Mouse (Mus musculus) limb, embryonic 10.5 days (tissue): ENCODE data around the gene Ush1c. TPM values are rescaled to one million over a fixed set of nuclear protein-coding genes. Genes with fewer than 3 reads are reported as not detected.

Experiments
- DNase-seq: peaks from one replicate; pipeline ENCODE4 v3.0.0-alpha.2; 2017; ENCODE audit warnings: low spot score
- H3K27ac ChIP-seq: fragments of 300-500 bp; sonication (generic); 2 replicates; pipeline ENCODE4 v1.5.1; 2016; ENCODE audit warnings: mild to moderate bottlenecking
- H3K27me3 ChIP-seq: fragments of 300-500 bp; sonication (generic); 2 replicates; pipeline ENCODE4 v1.6.1; 2016; ENCODE audit warnings: low read depth, mild to moderate bottlenecking; ENCODE audit not compliant: poor library complexity, severe bottlenecking
- H3K36me3 ChIP-seq: fragments of 300-500 bp; sonication (generic); 2 replicates; pipeline ENCODE4 v1.6.1; 2016; ENCODE audit warnings: mild to moderate bottlenecking, moderate library complexity
- H3K4me1 ChIP-seq: fragments of 300-500 bp; sonication (generic); 2 replicates; pipeline ENCODE4 v1.6.1; 2016
- H3K4me3 ChIP-seq: fragments of 300-500 bp; sonication (generic); 2 replicates; pipeline ENCODE4 v1.5.1; 2016; ENCODE audit warnings: mild to moderate bottlenecking, moderate library complexity
- H3K9me3 ChIP-seq: fragments of 300-500 bp; sonication (generic); replicated peaks from 2 replicates; pipeline ENCODE4 v1.6.1; 2016; ENCODE audit warnings: mild to moderate bottlenecking
- WGBS: fragments of 180-500 bp; shearing (Covaris S2); methylation state at CpG from one replicate; pipeline ENCODE4 v1.1.7; 2016; 5-methylcytosine and 5-hydroxymethylcytosine counted together
- polyA plus RNA-seq: library from polyadenylated mRNA; unstranded; fragments of >200 nt; fragmentation: Nextera tagmentation; extraction: Ambion mirVana; gene quantifications from 2 replicates; pipeline ENCODE4 v1.2.1, GENCODE M21; 2016

Ush1c gene
- polyA plus RNA-seq, result 5.2 and 5.9 TPM in 2 replicates

DNA sequence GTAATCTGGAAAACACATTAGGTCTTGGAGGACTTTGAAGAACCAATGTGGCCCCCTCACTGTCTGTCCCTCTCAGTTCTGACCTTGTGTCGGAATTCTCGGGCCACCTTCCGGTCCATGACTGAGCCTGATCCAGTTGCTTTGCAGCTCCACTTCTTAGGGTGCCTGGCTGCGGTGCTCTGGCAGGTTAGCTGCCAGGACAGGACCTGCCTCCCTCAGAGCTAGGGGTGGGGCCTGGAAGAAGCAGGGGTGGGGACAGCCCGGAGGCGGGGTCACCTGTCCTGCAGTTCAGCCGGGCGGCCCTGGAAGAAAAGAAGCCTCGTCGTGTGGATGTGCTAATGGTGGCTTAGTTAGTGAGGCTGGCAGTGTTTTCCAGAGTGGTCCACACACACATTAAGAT, at the start of gene Ush1c:
TSS of gene Ush1c (minus strand) at position 158 of the 400 bp plus-strand sequence.
- no peaks in the 10 kb centered on the region for H3K36me3 ChIP-seq
- WGBS, result 13% methylated on average over 10 of the region's 10 CpGs
- peaks cover 37% of the 10 kb centered on the region for H3K4me1 ChIP-seq
- peak; percentile 38 for DNase-seq
- no peaks in the 10 kb centered on the region for H3K9me3 ChIP-seq
- no peak within 1 kb of the TSS for H3K4me3 ChIP-seq
- H3K27me3 ChIP-seq, result peaks cover 13% of the 10 kb centered on the region
- 0 out of 2 replicates have a peak within 1 kb of the TSS, but pooled peaks have one; percentile 7 for H3K27ac ChIP-seq

DNA sequence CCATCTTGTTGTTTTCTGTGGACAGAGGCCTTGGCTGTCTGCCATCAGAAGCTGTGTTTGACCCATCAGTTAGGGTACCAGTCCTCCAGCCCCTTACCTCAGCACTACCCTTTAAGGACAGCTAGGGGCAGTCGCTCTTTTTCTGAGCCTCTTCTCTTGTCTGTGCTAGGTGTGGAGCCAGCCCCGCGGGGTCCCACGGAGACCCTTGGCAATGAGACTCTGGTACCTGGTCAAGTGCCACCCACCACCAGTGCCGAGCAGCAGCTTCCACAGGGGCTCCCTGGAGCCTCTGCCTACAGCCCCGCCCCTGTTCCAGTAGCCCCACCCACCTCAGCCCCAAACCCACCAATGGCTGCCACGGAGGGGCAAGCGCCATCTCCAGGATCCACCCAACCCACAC, 48.7 kb upstream of the Ush1c start:
- WGBS, result 31% methylated on average over 8 of the region's 8 CpGs
- H3K4me3 ChIP-seq, result no peak overlapping the region
- DNase-seq, result no peak
- no peaks in the 10 kb centered on the region for H3K36me3 ChIP-seq
- no peak overlapping the region for H3K27ac ChIP-seq
- peaks cover 5% of the 10 kb centered on the region for H3K4me1 ChIP-seq
- H3K9me3 ChIP-seq, result no peaks in the 10 kb centered on the region
- peaks cover 28% of the 10 kb centered on the region; the same call in 1 of the 2 replicates for H3K27me3 ChIP-seq

DNA sequence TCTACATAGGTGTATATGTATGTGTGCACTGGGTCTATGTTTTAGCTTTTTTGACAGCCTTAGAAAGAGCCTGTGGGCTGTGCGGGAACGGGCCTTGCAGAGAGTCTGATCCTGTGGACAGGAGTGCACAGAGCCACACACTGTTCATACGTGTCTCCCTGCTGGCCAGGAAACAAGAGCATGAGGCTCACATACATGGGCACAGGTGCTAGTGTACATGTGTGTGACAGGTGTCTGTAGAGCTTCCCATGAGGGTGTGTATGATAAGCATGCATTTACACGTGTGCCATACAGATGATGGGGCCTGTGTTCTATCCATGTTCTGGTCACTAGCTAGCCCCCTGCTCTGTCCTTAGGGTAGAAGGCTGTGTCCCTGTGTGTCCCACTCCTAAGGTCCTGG, 48.1 kb upstream of the Ush1c start:
- H3K36me3 ChIP-seq, result no peaks in the 10 kb centered on the region
- no peak overlapping the region for H3K27ac ChIP-seq
- no peaks in the 10 kb centered on the region for H3K9me3 ChIP-seq
- H3K4me1 ChIP-seq, result peaks cover 5% of the 10 kb centered on the region
- H3K4me3 ChIP-seq, result no peak overlapping the region
- peaks cover 34% of the 10 kb centered on the region; the same call in 1 of the 2 replicates for H3K27me3 ChIP-seq
- no peak for DNase-seq
- 90% methylated on average over 4 of the region's 4 CpGs for WGBS

DNA sequence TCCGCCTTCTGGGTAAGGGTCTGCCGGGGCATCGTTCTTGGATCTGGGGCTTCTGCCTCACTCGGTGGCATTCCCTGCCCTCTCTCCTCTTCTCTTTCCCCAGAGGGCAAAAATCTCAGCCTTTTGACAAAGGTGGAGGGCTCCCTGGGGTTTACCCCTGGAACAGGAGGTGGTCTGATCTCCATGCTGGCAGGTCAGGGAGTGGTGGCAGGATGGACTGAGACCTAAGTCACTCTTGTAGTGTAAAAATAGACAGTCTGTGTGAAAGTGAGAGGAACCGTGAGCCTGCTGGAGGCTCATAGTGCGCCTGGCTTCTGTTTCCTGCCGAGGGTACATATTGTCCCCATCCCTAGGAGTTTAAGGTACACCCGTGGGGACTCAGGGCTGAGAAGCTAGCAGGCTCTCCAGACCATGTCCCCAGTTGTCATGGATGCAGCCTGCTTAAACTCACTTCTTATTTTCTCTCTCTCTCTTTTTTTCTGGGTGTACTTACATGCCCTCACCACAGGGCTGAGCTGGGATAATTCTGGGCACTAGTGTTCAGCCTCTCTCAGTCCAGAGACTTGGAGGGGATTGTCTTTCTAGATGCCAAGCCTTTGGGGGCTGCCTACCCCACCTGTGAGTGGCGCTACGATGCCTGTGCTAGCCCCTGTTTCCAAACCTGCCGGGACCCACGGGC, 47.0 kb upstream of the Ush1c start:
- WGBS, result 86% methylated on average over 12 of the region's 12 CpGs

DNA sequence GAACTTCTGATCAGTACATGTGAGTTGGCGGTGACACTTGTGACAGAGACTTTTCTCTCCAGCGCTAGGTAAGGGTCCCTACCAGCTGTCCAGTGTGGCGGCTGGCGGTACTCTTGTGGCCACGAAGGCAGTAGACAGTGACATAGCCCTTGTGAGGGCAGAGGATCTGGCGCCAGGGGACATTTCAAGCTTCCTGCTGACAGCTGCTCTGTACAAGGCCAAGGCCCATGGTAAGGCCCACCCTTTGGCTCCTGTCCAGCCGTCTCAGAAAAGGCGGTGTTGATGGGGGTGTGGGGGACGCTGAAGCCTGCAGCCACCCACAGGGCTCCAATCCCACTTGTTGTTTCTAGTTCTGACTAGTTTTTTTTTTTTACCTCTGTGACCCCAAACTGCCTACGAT, 45.4 kb upstream of the Ush1c start:
- Histone ChIP-seq H3K9me3 (no peaks in the 10 kb centered on the region), H3K4me1 (peaks cover 5% of the 10 kb centered on the region), H3K27ac (no peak overlapping the region), H3K27me3 (peaks cover 37% of the 10 kb centered on the region; the same call in 1 of the 2 replicates), H3K36me3 (no peaks in the 10 kb centered on the region), H3K4me3 (no peak overlapping the region)
- 88% methylated on average over 10 of the region's 10 CpGs for WGBS
- DNase-seq, result no peak

More for the DNA sequence above, 47.0 kb upstream of the Ush1c start:
- Histone ChIP-seq H3K4me3 (no peak overlapping the region), H3K27ac (no peak overlapping the region), H3K9me3 (no peaks in the 10 kb centered on the region), H3K27me3 (peaks cover 37% of the 10 kb centered on the region; the same call in 1 of the 2 replicates), H3K36me3 (no peaks in the 10 kb centered on the region), H3K4me1 (peaks cover 5% of the 10 kb centered on the region)
- no peak for DNase-seq

DNA sequence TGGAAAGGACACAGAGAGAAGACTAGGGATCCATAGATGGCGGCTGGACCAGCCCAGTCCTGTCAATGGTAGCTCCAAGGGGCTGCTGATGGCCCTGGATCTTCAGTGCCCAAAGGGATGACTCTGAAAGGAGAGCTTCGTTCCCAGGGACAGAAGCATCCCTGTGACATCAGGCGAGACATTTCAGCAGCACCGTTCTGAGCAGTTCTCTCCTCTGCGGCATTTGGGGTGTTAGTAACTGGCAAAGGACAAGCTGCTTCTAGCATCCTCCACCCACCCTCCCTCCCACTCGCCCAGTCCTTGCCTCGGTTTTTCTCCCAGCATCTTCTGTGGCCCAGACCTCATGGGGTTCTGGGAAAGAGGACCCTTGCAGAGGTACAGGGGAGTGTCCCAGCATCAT, 44.0 kb upstream of the Ush1c start:
- peaks cover 38% of the 10 kb centered on the region; the same call in 1 of the 2 replicates for H3K27me3 ChIP-seq
- WGBS, result 62% methylated on average over 7 of the region's 7 CpGs
- DNase-seq, result no peak

DNA sequence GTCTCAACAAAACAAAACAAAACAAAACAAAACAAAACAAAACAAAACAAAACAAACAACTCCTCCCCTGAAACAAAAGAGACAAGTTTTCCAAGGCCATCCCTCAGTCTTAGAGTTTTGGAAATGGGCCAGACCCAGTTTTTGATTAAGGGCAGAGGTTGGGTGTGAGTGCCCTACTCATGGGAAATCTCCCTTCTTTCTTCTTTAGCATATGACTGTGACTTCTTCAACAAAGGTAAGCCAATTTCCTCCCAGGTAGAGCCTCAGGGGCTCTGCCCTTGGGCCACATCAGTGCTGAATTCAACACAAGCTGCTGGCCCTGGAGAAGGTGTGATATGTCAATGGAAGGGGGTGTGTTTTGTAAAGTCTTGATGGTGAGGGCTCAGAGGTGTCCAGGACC, 42.6 kb upstream of the Ush1c start:
- Histone ChIP-seq H3K36me3 (no peaks in the 10 kb centered on the region), H3K4me1 (no peaks in the 10 kb centered on the region), H3K4me3 (no peak overlapping the region), H3K27me3 (peaks cover 32% of the 10 kb centered on the region; the same call in 1 of the 2 replicates), H3K9me3 (no peaks in the 10 kb centered on the region), H3K27ac (no peak overlapping the region)
- no peak for DNase-seq

More for the DNA sequence above, 44.0 kb upstream of the Ush1c start:
- H3K4me3 ChIP-seq, result no peak overlapping the region
- H3K27ac ChIP-seq, result no peak overlapping the region
- no peaks in the 10 kb centered on the region for H3K36me3 ChIP-seq
- peaks cover 3% of the 10 kb centered on the region for H3K4me1 ChIP-seq
- no peaks in the 10 kb centered on the region for H3K9me3 ChIP-seq

DNA sequence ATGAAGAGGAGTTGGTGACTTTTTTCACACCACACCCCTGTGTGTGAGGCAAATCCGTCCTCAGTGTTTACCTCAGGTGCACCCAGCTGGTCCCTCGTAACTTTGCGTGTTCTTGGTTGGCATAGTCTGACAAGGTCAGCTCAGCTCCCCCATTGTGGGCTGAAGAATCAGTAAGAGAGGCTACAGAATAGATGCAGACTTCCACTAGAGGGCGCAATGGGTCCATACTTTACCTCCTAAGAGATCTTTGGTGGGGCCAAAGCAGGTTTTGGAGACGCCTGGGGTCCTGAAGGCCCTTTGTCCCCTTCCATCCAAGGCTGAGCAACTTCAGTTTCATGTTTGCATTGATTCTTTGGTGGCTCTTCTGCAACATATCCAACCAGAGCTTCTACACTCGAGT, 41.6 kb upstream of the Ush1c start:
- no peaks in the 10 kb centered on the region for H3K4me1 ChIP-seq
- peaks cover 32% of the 10 kb centered on the region; the same call in 1 of the 2 replicates for H3K27me3 ChIP-seq
- DNase-seq, result peak; percentile 74
- no peak overlapping the region for H3K27ac ChIP-seq
- no peaks in the 10 kb centered on the region for H3K36me3 ChIP-seq
- no peak overlapping the region for H3K4me3 ChIP-seq
- whole genome bisulfite sequencing, result 27% methylated on average over 6 of the region's 6 CpGs
- H3K9me3 ChIP-seq, result no peaks in the 10 kb centered on the region

DNA sequence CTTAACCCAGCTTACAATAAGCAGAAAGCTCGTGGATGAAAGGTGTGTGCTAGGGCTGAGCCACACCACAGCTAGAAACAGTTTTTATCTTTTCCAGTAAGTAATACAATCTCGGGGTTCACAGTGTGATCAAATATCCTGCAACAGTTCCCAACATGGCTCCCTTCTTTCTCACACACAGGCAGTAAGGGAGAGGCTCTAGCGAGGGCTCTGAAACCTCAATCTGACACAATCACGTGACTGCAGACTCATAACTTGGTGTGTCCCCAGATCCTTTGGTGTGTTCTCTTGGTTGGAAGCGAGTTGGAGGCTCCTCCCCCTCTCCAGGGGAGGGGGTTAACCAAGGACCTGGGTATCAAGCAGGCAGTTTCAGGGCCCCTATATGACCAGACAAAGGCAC, 37.9 kb upstream of the Ush1c start:
- H3K9me3 ChIP-seq, result no peaks in the 10 kb centered on the region
- no peak overlapping the region for H3K27ac ChIP-seq
- peaks cover 6% of the 10 kb centered on the region; the same call in 1 of the 2 replicates for H3K27me3 ChIP-seq
- H3K4me1 ChIP-seq, result no peaks in the 10 kb centered on the region
- WGBS, result 70% methylated on average over 5 of the region's 5 CpGs
- H3K36me3 ChIP-seq, result no peaks in the 10 kb centered on the region
- no peak overlapping the region for H3K4me3 ChIP-seq
- no peak for DNase-seq

DNA sequence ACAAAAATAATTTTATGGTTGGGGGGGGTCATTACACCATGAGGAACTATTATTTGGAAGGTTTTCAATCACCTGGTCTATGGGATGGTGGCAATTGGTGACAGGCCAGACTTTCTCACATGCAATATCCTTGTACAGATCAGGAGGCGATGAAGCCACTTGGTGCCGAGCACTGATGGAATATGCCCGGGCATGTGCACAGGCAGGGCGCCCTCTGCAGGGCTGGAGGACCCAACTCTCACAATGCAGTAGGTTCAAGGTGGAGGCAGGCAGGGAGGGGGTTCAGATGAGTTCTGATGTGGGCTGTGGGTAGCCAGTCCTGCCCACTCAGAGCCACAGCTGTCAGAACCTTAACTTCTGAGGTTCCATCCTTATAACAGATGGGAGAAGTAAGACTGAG, 13.5 kb upstream of the Ush1c start:
- Histone ChIP-seq H3K9me3 (no peaks in the 10 kb centered on the region), H3K4me1 (peaks cover 12% of the 10 kb centered on the region), H3K27ac (no peak overlapping the region), H3K36me3 (no peaks in the 10 kb centered on the region), H3K4me3 (no peak overlapping the region), H3K27me3 (no peaks in the 10 kb centered on the region)
- WGBS, result 86% methylated on average over 4 of the region's 4 CpGs
- DNase-seq, result no peak

DNA sequence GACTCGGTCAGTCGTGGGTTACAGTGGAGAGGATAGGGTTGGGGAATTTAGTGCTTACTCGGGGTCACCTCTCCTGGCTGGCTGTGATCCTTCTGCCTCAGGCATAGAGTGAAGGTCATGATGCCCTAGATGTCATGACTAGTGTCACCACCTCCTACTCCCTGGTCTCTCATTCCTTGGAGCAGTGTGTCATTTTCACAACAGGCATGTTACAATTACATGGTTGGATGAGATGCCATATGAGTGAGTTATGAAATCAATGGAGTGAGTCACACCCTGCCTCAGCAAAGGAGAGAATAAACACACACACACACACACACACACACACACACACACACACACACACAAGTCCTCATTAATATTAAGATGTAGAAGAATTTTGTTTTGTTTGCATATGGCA, 9.3 kb upstream of the Ush1c start:
- 84% methylated on average over 3 of the region's 3 CpGs for WGBS

DNA sequence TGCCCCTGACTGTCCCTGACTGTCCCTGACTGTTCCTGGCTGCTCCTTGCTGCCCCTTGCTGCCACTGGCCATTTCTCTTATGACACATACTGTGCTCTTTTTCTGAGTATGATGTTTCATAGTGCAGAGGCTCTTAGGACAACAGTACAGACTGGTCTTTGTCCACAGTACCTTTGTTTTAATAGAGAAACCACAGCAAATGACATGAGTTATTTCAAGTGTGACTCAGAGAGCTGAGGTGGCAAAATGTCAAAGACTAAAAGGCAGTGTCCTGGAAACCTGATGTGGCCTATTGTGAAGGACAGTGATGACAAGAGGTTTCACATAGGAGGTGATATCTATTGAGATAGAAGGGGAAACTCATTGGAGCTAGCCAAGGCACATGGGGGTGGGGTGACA, 8.6 kb upstream of the Ush1c start:
- no peaks in the 10 kb centered on the region for H3K27me3 ChIP-seq

More for the DNA sequence above, 9.3 kb upstream of the Ush1c start:
- Histone ChIP-seq H3K4me1 (no peaks in the 10 kb centered on the region; the same call in 1 of the 2 replicates), H3K9me3 (no peaks in the 10 kb centered on the region), H3K36me3 (no peaks in the 10 kb centered on the region), H3K27ac (no peak overlapping the region), H3K27me3 (no peaks in the 10 kb centered on the region), H3K4me3 (no peak overlapping the region)
- no peak for DNase-seq

DNA sequence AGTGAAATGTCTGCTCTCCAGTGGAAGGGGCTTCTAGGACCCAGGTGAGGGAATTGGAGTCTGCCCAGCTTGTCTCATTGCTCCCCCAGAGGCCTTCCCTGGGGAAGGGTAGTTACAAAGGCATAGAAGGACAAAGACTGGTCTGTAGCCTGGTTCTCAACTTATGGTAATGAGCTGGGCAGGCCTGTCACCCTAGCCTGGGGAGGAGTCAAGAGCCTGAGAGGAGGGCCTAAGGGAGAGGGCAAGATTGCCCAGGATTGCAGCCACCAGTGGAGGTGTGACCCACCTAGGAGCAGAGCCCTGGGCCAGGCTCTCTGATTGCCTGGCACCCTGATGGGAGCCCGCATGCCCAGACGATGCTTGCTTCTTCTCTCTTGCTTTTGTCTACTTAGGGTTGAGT, 2.4 kb upstream of the Ush1c start, which contains the start of gene Otog:
TSS of gene Otog (plus strand) at position 292 of the 400 bp plus-strand sequence.
- H3K4me3 ChIP-seq, result no peak within 1 kb of the TSS
- peaks cover 36% of the 10 kb centered on the region for H3K4me1 ChIP-seq
- H3K27ac ChIP-seq, result no peak within 1 kb of the TSS
- H3K9me3 ChIP-seq, result no peaks in the 10 kb centered on the region
- DNase-seq, result no peak
- WGBS, result 22% methylated on average over 2 of the region's 2 CpGs
- H3K36me3 ChIP-seq, result no peaks in the 10 kb centered on the region
- peaks cover 13% of the 10 kb centered on the region for H3K27me3 ChIP-seq

More for the DNA sequence above, 8.6 kb upstream of the Ush1c start:
- no peaks in the 10 kb centered on the region for H3K4me1 ChIP-seq
- no peak overlapping the region for H3K27ac ChIP-seq
- no peaks in the 10 kb centered on the region for H3K36me3 ChIP-seq
- DNase-seq, result no peak
- no peaks in the 10 kb centered on the region for H3K9me3 ChIP-seq
- no peak overlapping the region for H3K4me3 ChIP-seq
